In genomic region chr7:125354956-125355355, GRCm38 (mm10) we compare ENCODE assay signal across 14 mouse cellular contexts.
DNase-seq lines count a peak whose midpoint lies in the region; TF ChIP-seq lines count a peak whose summit lies in the region.
"Had no signal": no experiment of that assay in that cellular context is flagged by ENCODE, and none has a peak within 500 bp of the region (broad histone marks: within the 10 kb centered on the region; RNA-seq: fewer than 3 reads in every experiment).

No protein-coding gene starts in this region.

- intact Hi-C loops in heart, postnatal 14 days (cut with DNase I): no loop called here
- intact Hi-C loops in left cerebral cortex, postnatal 4 days (cut with DNase I): no loop called here

- no peak for TF ChIP-seq POLR2A in brain, embryonic 14.5 days (IDR thresholded peaks at IDR 0.05; ENCODE audit: borderline replicate concordance, extremely low read depth, insufficient read depth, insufficient read length, poor library complexity, severe bottlenecking)

- no peak for TF ChIP-seq CTCF in brain, embryonic 14.5 days (IDR thresholded peaks at IDR 0.05; ENCODE audit: borderline replicate concordance, extremely low read depth, insufficient read depth, insufficient read length)

- DNase-seq in cerebellum, postnatal 14 days: peak; percentile 70 to 80
- no peak for DNase-seq in cerebellum, adult 8-10 months
- peak; percentile 5 to 8 for DNase-seq in heart, postnatal 14 days
- no peak for DNase-seq in heart, postnatal 4 days
- DNase-seq in left cerebral cortex, postnatal 4 days: peak; percentile 73
- no peak for DNase-seq in left cerebral cortex, adult 11 months (ENCODE audit: low spot score)
- DNase-seq in brain, embryonic 14.5 days (ENCODE audit: low read depth): peak; percentile 49
- DNase-seq: adrenal gland, postnatal 14 days; cerebellum, adult 18-20 months; gastrocnemius, postnatal 14 days; liver; lung, adult 2 months; retina, postnatal 1 day; right cerebral cortex, postnatal 14 days had no signal

Comparison
In these comparisons a context has a peak if more than half of its experiments do, and no peak if none do; other contexts are left out.
1. DNase-seq: peak in cerebellum, postnatal 14 days (2 of 2), heart, postnatal 14 days (2 of 2), left cerebral cortex, postnatal 4 days (single experiment) and brain, embryonic 14.5 days (single experiment); none in cerebellum, adult 8-10 months (single experiment), heart, postnatal 4 days (single experiment) and left cerebral cortex, adult 11 months (single experiment).